Mouse (Mus musculus) midbrain, embryonic 11.5 days (tissue): ENCODE results near the gene Rbms3. TPM values are rescaled to one million over a fixed set of nuclear protein-coding genes. Genes with fewer than 3 reads are reported as not detected.

Experiments
- ATAC-seq: fragments of 200-750 bp; cut with Nextera tagmentation; 2 replicates; pipeline ENCODE4 v1.8.0; 2017; ENCODE audit warnings: moderate TSS enrichment, moderate library complexity; ENCODE audit not compliant: low FRiP score
- DNase-seq: peaks from one replicate; pipeline ENCODE4 v3.0.0; 2015; ENCODE audit warnings: low spot score; ENCODE audit errors: missing footprints
- H3K27ac ChIP-seq: fragments of 300-500 bp; sonication (generic); 2 replicates; pipeline ENCODE4 v1.5.1; 2014; ENCODE audit warnings: low read depth, low read length
- H3K27me3 ChIP-seq: fragments of 300-500 bp; sonication (generic); 2 replicates; pipeline ENCODE4 v1.6.1; 2014; ENCODE audit warnings: mild to moderate bottlenecking, low read length, moderate library complexity, mixed read lengths; ENCODE audit not compliant: control insufficient read depth, insufficient read depth
- H3K36me3 ChIP-seq: fragments of 300-500 bp; sonication (generic); 2 replicates; pipeline ENCODE4 v1.6.1; 2014; ENCODE audit warnings: mild to moderate bottlenecking, low read length, moderate library complexity, mixed read lengths; ENCODE audit not compliant: control insufficient read depth, insufficient read depth
- H3K4me1 ChIP-seq: fragments of 300-500 bp; sonication (generic); 2 replicates; pipeline ENCODE4 v1.6.1; 2014; ENCODE audit warnings: low read length; ENCODE audit not compliant: control insufficient read depth, insufficient read depth
- H3K4me2 ChIP-seq: fragments of 300-500 bp; sonication (generic); 2 replicates; pipeline ENCODE4 v1.6.1; 2014; ENCODE audit warnings: mild to moderate bottlenecking, moderate library complexity
- H3K4me3 ChIP-seq: fragments of 300-500 bp; sonication (generic); 2 replicates; pipeline ENCODE4 v1.5.1; 2014; ENCODE audit warnings: low read depth, low read length
- H3K9ac ChIP-seq: fragments of 300-500 bp; sonication (generic); 2 replicates; pipeline ENCODE4 v1.6.1; 2014; ENCODE audit warnings: low read length
- H3K9me3 ChIP-seq: fragments of 300-500 bp; sonication (generic); 2 replicates; pipeline ENCODE4 v1.6.1; 2016; ENCODE audit warnings: low read length; ENCODE audit not compliant: control insufficient read depth
- WGBS: fragments of 180-500 bp; shearing (Covaris S2); extraction: QIAGEN DNeasy Blood & Tissue Kit; methylation state at CpG from one replicate; pipeline ENCODE4 v1.1.7; 2014; 5-methylcytosine and 5-hydroxymethylcytosine counted together
- polyA plus RNA-seq: library from polyadenylated mRNA; unstranded; fragments of >200 nt; fragmentation: Nextera tagmentation; extraction: Ambion mirVana; gene quantifications from 2 replicates; pipeline ENCODE4 v1.2.1, GENCODE M21; 2014

Gene Rbms3
- polyA plus RNA-seq: 13.6 and 16.3 TPM in 2 replicates

DNA sequence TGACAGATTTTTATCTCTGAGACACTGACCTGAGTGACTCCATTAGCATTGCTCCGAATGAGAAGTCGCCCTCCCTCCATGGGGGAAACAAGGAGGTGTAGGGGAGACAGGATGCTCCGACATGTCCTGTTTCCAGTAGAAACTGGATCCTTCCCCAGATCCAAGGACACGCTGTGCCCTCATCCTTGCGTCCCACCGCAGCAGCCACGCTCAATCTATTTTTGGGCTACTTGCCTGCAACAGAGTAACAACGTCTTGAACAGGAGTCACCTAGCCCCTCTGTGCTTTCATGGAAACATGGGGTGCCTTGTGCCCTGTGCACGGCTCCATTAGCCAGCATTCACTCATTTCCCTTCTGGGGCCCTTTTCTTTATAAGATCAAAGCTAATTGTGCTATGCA is at the start of gene Rbms3:
Rbms3 (minus strand) TSS at position 143 of the 400 bp plus-strand sequence.
- Histone ChIP-seq H3K27ac (no peak within 1 kb of the TSS), H3K9ac (no peak within 1 kb of the TSS)

DNA sequence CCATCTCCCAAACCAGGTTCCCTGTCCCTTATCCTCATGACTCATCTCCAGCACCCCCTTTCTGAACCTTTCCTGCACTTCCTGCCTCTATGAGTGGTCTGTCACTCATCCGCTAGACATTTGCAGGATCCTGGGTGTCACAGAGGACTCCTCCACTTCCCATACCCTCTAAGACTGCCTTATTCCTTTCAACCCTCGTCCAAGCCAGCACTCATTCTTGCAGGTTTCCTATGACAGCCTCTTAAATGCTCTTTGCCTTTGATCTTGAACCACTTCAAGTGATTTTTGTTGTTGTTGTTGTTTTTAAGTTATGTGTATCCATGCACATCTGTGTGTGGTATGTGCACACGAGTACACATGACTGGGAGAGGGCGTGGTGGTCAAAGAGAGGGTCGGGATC is 43.6 kb upstream of the Rbms3 start:
- Histone ChIP-seq H3K27me3 (no peaks in the 10 kb centered on the region), H3K36me3 (no peaks in the 10 kb centered on the region), H3K9ac (no peak overlapping the region), H3K4me3 (no peak overlapping the region), H3K27ac (no peak overlapping the region), H3K4me2 (no peak overlapping the region), H3K4me1 (no peaks in the 10 kb centered on the region), H3K9me3 (no peaks in the 10 kb centered on the region)
- DNase-seq (peak; percentile 54), ATAC-seq (no peak)
- 76% methylated on average over 5 of the region's 5 CpGs for WGBS

More for the DNA sequence above, at the start of gene Rbms3:
- WGBS: 83% methylated on average over 9 of the region's 9 CpGs
- Histone ChIP-seq H3K27me3 (no peaks in the 10 kb centered on the region), H3K9me3 (no peaks in the 10 kb centered on the region), H3K4me2 (no peak within 1 kb of the TSS), H3K4me1 (peaks cover 6% of the 10 kb centered on the region), H3K36me3 (no peaks in the 10 kb centered on the region), H3K4me3 (no peak within 1 kb of the TSS)
- ATAC-seq (no peak), DNase-seq (peak; percentile 82)

DNA sequence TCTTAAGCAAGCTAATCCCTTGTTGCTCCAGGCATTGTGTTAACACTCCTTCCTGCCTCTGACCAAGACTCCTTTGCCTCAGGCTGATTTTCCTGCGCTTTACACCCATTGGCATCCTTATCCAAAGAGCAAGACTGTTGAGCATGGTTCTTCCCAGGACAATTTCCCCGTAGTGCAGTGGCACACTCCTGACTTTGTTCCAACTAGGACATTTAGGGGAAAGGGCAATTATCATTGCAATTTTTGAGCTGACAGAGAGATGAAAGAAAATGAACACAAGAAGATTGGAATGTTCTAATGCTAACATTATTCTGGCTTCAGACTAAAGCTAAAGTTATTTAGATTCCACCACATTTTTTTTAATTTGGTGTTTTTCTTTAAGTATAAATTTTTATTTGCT is 24.9 kb upstream of the Rbms3 start:
- no peak for ATAC-seq
- no peaks in the 10 kb centered on the region for H3K27me3 ChIP-seq
- H3K36me3 ChIP-seq: no peaks in the 10 kb centered on the region
- no peak overlapping the region for H3K9ac ChIP-seq
- H3K9me3 ChIP-seq: no peaks in the 10 kb centered on the region
- WGBS: 90% methylated on average over 2 of the region's 2 CpGs
- H3K4me3 ChIP-seq: no peak overlapping the region
- H3K27ac ChIP-seq: no peak overlapping the region
- peak; percentile 73 for DNase-seq
- H3K4me1 ChIP-seq: no peaks in the 10 kb centered on the region
- H3K4me2 ChIP-seq: no peak overlapping the region

DNA sequence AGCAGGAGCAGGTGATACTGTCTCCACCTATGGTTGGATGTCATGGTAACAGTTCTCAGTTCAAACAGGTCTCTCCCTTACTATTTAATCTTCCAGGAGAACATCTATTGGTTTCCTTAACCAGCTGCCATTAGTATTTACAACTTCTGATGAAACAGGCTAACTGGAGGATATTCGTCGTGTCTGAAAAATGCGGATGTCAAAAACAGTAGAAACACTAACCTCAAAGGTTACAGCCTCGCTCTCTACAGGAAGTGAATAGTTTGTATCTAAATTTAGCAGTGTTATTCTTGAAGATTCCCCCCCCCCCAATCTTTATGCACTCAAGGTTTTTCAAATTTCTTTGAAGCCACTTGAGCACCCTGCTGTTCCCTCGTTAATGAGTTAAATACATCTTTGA is 23.9 kb upstream of the Rbms3 start:
- Histone ChIP-seq H3K36me3 (no peaks in the 10 kb centered on the region), H3K9me3 (no peaks in the 10 kb centered on the region), H3K27me3 (no peaks in the 10 kb centered on the region), H3K4me2 (no peak overlapping the region), H3K4me1 (no peaks in the 10 kb centered on the region), H3K27ac (no peak overlapping the region), H3K4me3 (no peak overlapping the region), H3K9ac (no peak overlapping the region)
- ATAC-seq (no peak), DNase-seq (peak; percentile 62)
- 79% methylated on average over 5 of the region's 5 CpGs for whole genome bisulfite sequencing

DNA sequence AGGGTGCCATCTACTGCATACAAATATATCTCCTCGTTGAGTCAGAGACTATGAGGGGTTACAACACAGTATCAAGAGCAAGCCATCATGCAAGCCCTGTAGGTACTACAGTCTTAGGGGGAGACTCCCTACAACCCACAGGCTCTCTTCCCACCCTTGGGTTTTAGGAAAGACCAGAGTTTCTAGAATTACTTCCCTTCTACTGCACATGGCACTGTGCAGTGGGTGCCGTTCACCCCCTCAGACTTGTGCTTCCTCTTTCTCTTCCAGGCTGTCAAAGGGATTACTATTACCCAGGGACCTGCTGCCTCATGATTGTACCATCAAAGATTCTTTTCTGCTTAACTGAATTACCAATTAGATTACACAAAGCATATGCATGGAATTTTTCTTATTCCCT is 16.4 kb upstream of the Rbms3 start:
- 80% methylated on average over 2 of the region's 2 CpGs for WGBS
- H3K4me1 ChIP-seq: no peaks in the 10 kb centered on the region

DNA sequence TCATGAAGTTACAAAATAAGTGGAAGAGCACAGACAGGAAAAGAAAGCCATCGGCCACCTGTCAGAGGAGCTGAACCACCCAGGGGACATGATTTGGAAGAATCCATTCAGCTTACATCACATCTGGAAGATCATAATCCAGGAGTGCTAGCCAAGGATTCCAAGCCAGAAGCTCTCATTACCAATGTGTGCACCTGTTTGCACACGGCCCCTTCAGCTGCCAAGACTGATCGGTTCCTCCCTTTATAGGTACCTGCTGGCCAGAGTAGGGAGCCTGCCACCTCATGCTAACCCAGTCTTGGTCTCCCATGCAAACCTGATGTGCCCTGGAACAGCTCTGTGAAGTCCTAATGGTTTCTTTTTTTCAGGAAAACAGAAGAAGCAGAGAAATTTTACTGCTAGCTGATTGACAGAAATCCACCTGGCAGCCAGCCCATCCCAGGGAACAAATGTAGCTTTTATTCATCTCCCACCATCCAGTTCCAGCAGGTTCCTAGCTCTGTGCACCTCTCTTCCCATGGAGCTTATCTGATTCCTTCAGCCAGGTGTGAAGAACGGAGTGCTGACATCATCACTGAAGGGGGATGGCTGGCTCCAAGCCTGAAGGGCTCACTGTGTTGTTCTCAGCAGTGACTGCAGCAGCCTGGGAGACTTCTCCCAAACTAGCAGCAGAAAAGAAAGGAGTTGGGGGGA is 11.5 kb upstream of the Rbms3 start:
- Histone ChIP-seq H3K27me3 (no peaks in the 10 kb centered on the region), H3K36me3 (no peaks in the 10 kb centered on the region), H3K27ac (no peak overlapping the region), H3K9ac (no peak overlapping the region), H3K9me3 (no peaks in the 10 kb centered on the region), H3K4me2 (no peak overlapping the region), H3K4me1 (no peaks in the 10 kb centered on the region), H3K4me3 (no peak overlapping the region)
- 84% methylated on average over 4 of the region's 4 CpGs for WGBS
- DNase-seq (no peak), ATAC-seq (no peak)

More for the DNA sequence above, 16.4 kb upstream of the Rbms3 start:
- Histone ChIP-seq H3K4me2 (no peak overlapping the region), H3K9me3 (no peaks in the 10 kb centered on the region), H3K27ac (no peak overlapping the region), H3K27me3 (no peaks in the 10 kb centered on the region), H3K36me3 (no peaks in the 10 kb centered on the region), H3K4me3 (no peak overlapping the region), H3K9ac (no peak overlapping the region)
- no peak for ATAC-seq
- peak; percentile 73 for DNase-seq

DNA sequence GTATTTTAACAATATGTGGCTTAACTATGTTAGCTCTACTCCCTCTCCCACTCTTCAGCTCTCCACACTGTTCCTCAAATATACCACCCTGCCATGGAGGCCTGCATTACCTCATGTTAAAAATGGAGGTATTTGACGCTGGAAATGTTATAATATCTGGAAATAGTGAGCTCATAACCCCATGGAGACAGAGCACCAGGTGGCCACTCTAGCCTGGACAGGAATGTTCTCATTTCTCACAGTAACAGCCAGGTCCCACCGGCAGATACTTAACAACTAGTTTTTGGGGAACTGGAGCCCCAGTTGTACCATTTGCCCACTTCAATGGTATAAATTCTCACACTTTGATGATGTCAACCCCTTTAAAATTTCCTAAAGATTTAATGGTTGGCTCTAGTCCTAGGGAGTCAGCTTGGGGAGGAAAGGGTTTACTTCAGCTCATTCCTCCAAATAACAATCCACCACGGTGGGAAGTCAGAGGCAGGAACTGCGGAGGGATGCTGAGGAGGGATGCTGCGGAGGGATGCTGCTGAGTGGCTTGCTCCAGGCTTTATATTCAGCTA is 9.0 kb upstream of the Rbms3 start:
- Histone ChIP-seq H3K4me2 (no peak overlapping the region), H3K4me3 (no peak overlapping the region), H3K36me3 (no peaks in the 10 kb centered on the region), H3K9ac (no peak overlapping the region), H3K27me3 (no peaks in the 10 kb centered on the region), H3K9me3 (no peaks in the 10 kb centered on the region), H3K27ac (no peak overlapping the region), H3K4me1 (no peaks in the 10 kb centered on the region)
- WGBS: 83% methylated on average over 5 of the region's 5 CpGs
- DNase-seq: peak; percentile 54
- ATAC-seq: no peak

DNA sequence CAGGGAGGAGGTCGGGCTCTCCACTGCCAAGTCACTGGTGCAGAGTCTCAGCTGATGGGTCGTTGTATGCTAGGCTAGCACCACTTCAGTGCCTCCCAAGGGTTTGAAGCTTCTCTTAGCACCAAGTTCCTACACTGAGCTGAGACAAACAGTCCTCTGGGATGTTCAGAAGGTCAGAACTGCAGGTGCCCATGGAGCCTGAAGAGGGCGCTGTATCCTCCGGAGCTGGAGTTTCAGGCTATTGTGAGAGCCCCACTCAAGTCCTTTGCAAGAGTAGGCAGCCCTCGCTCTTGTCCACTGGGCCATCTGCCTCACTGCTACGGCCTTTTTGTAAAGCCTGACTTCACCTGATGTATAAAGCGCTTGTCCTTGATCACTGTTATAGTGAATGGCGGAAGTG is 6.8 kb upstream of the Rbms3 start:
- Histone ChIP-seq H3K27me3 (no peaks in the 10 kb centered on the region), H3K4me1 (no peaks in the 10 kb centered on the region), H3K9ac (no peak overlapping the region), H3K4me3 (no peak overlapping the region), H3K9me3 (no peaks in the 10 kb centered on the region), H3K4me2 (no peak overlapping the region), H3K27ac (no peak overlapping the region), H3K36me3 (no peaks in the 10 kb centered on the region)
- ATAC-seq (no peak), DNase-seq (no peak)
- WGBS: 79% methylated on average over 8 of the region's 8 CpGs

DNA sequence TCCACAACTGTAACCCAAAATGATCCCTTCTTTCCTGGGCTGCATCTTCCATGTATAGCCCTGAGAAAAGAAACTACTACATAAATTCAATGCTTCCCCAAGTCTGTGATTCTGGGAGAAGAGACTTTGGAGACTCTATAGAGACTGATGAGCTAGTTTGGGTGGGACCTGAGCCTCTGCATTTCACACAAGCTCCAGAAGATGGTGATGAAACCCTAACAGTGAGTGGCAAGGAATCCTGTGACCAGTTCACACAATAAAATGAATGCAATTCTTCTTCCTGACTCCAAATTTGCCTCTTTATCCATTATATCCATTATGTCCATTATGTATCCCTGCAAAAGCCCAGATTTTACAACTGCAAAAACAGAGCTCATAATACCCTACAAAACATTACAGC is 2.5 kb downstream of the Rbms3 start:
- H3K36me3 ChIP-seq: no peaks in the 10 kb centered on the region
- H3K27me3 ChIP-seq: no peaks in the 10 kb centered on the region
- H3K4me2 ChIP-seq: no peak overlapping the region
- no peak overlapping the region for H3K27ac ChIP-seq
- no peak overlapping the region for H3K9ac ChIP-seq
- peaks cover 6% of the 10 kb centered on the region for H3K4me1 ChIP-seq
- H3K9me3 ChIP-seq: no peaks in the 10 kb centered on the region
- DNase-seq (no peak), ATAC-seq (no peak)
- no peak overlapping the region for H3K4me3 ChIP-seq
